Mouse (Mus musculus) megakaryocyte, embryonic 14.5 days (primary cell): ENCODE measurements around the gene Cfap206.
A peak's percentile ranks its signal among the peaks of the same experiment; 100 is the strongest.

Experiments
- FLI1 ChIP-seq: IDR thresholded peaks from 2 replicates; pipeline ENCODE4 v1.6.1; 2012; ENCODE audit warnings: low read length, inconsistent platforms, mixed read lengths
- GATA1 ChIP-seq: IDR thresholded peaks from 3 replicates; pipeline ENCODE4 v1.6.1; 2012; ENCODE audit warnings: mixed read lengths, low read length, inconsistent platforms, borderline replicate concordance

DNA sequence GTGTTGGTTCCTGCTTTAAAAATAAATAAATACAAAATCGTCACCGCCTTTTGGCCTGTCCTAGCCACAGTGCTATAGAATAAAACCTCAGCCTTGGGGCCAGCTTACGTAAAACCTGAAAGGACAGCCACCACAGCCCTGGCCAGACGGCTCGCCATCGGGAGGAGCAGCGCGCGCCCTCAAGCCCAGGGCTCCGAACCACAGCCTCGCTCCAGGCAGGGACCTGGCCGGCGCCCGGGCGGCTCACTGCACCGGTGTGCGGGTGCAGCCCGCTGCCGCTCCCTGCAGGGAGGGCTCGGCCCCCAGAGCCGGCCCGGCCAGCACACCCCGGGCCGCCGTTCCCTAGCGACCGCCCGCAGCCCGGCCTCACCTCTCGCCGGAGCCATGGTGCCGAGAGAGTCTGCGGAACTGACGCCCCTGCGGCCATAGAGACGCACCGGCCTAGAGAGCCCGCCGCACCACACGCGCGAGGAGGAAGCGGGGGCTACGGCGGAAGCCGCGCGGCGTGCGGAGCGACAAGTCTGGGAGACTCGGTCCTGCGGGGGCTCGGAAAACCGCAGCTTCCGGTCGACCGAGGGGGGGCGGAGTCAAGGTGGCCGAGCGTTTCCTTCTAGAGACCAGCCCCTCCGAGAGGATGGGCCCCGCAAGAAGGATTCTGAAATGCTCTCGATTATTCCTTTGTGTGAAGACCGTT is 43.0 kb downstream of the Cfap206 start, which contains the start of gene Slc35a1:
- TF ChIP-seq GATA1 (no peak), FLI1 (peak; percentile 58; the same call in 1 of the 2 replicates)
